Mouse (Mus musculus): Measurements from ENCODE around the gene 1500009L16Rik. TPM values are rescaled to one million over a fixed set of nuclear protein-coding genes. Genes with fewer than 3 reads are reported as not detected.
A peak's percentile ranks its signal among the peaks of the same experiment; 100 is the strongest.

The 1500009L16Rik gene
- total and polyA plus RNA-seq, 2 experiments from 2014 or later, result 8.3 to 13.8 TPM

DNA sequence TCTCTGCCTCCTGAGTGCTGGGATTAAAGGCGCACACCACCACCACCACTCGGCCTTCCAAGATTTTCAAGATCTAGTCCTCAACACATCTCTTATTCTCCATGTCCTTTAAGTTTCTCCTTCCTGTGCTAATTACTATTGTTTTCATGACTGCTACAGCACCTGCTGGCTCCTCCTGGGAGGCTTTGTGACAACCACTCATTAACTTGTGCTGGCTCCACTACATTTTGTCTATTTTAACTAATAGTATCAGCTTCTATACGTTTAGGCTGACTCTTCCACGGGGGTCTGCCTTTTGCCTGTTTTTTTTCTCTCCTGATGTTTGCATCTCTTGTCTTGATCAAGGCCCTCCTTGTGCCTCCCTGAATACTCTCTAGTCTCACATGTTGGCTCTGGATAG, 59.2 kb downstream of the 1500009L16Rik start:
- H3K4me1 ChIP-seq (ENCODE audit: control insufficient read depth, insufficient read depth), result no peaks in the 10 kb centered on the region
- no peaks in the 10 kb centered on the region for H3K36me3 ChIP-seq (replicated peaks; ENCODE audit: control insufficient read depth, insufficient read depth, low read length)
- DNase-seq (ENCODE audit: low spot score) (no peak), ATAC-seq (ENCODE audit: insufficient read depth, low read depth) (no peak)
- no peak overlapping the region for H3K9ac ChIP-seq (replicated peaks; ENCODE audit: low read depth, low read length)
- H3K4me3 ChIP-seq (ENCODE audit: low read depth, low read length), result no peak overlapping the region
- WGBS, result 84% methylated on average over 4 of the region's 4 CpGs
- peaks cover 10% of the 10 kb centered on the region; the same call in 1 of the 2 replicates for H3K9me3 ChIP-seq (replicated peaks; ENCODE audit: control insufficient read depth, low read length)
- H3K27me3 ChIP-seq (ENCODE audit: control insufficient read depth, insufficient read depth, low read length), result no peaks in the 10 kb centered on the region
- TF ChIP-seq CTCF (IDR thresholded peaks at IDR 0.05; ENCODE audit: low read depth) (no peak), EP300 (IDR thresholded peaks at IDR 0.05; ENCODE audit: low read depth) (no peak)
- H3K4me2 ChIP-seq (ENCODE audit: low read depth, low read length), result no peak overlapping the region
- H3K27ac ChIP-seq (ENCODE audit: low read depth), result no peak overlapping the region

- no peak overlapping the region for H3K4me3 ChIP-seq (ENCODE audit: low read depth, low read length)
- no peaks in the 10 kb centered on the region for H3K27me3 ChIP-seq (ENCODE audit: control insufficient read depth, insufficient read depth, low read length)
- no peak for DNase-seq (ENCODE audit: low spot score)
- no peaks in the 10 kb centered on the region for H3K36me3 ChIP-seq (replicated peaks; ENCODE audit: control insufficient read depth, insufficient read depth, low read length)
- ATAC-seq (ENCODE audit: insufficient read depth, low read depth), result no peak
- no peaks in the 10 kb centered on the region for H3K4me1 ChIP-seq (ENCODE audit: control insufficient read depth, insufficient read depth)
- H3K9me3 ChIP-seq (replicated peaks; ENCODE audit: control insufficient read depth, low read length), result peaks cover 10% of the 10 kb centered on the region; the same call in 1 of the 2 replicates
- H3K9ac ChIP-seq (replicated peaks; ENCODE audit: low read depth, low read length), result no peak overlapping the region
- no peak overlapping the region for H3K4me2 ChIP-seq (ENCODE audit: low read depth, low read length)
- TF ChIP-seq CTCF (IDR thresholded peaks at IDR 0.05; ENCODE audit: low read depth), result no peak
- no peak overlapping the region for H3K27ac ChIP-seq (ENCODE audit: low read depth)
- WGBS, result 74% methylated on average over 10 of the region's 10 CpGs
Observed at GRCm38 (mm10) chr10:83782371-83783120, 59.9 kb downstream of the 1500009L16Rik start.

- ATAC-seq (ENCODE audit: insufficient read depth, low read depth) (no peak), DNase-seq (ENCODE audit: low spot score) (no peak)
- Histone ChIP-seq H3K9me3 (replicated peaks; ENCODE audit: control insufficient read depth, low read length) (0 out of 2 replicates have a peak, but pooled peaks cover under 1% of the 10 kb centered on the region), H3K4me3 (ENCODE audit: low read depth, low read length) (no peak overlapping the region), H3K27me3 (ENCODE audit: control insufficient read depth, insufficient read depth, low read length) (no peaks in the 10 kb centered on the region), H3K4me2 (ENCODE audit: low read depth, low read length) (no peak overlapping the region), H3K27ac (ENCODE audit: low read depth) (no peak overlapping the region), H3K36me3 (replicated peaks; ENCODE audit: control insufficient read depth, insufficient read depth, low read length) (no peaks in the 10 kb centered on the region), H3K9ac (replicated peaks; ENCODE audit: low read depth, low read length) (no peak overlapping the region), H3K4me1 (ENCODE audit: control insufficient read depth, insufficient read depth) (no peaks in the 10 kb centered on the region)
- TF ChIP-seq EP300 (IDR thresholded peaks at IDR 0.05; ENCODE audit: low read depth) (no peak), CTCF (IDR thresholded peaks at IDR 0.05; ENCODE audit: low read depth) (peak; percentile 60)
- 35% methylated on average over 5 of the region's 5 CpGs for WGBS
Observed at GRCm38 (mm10) chr10:83785003-83785402, 62.3 kb downstream of the 1500009L16Rik start.

DNA sequence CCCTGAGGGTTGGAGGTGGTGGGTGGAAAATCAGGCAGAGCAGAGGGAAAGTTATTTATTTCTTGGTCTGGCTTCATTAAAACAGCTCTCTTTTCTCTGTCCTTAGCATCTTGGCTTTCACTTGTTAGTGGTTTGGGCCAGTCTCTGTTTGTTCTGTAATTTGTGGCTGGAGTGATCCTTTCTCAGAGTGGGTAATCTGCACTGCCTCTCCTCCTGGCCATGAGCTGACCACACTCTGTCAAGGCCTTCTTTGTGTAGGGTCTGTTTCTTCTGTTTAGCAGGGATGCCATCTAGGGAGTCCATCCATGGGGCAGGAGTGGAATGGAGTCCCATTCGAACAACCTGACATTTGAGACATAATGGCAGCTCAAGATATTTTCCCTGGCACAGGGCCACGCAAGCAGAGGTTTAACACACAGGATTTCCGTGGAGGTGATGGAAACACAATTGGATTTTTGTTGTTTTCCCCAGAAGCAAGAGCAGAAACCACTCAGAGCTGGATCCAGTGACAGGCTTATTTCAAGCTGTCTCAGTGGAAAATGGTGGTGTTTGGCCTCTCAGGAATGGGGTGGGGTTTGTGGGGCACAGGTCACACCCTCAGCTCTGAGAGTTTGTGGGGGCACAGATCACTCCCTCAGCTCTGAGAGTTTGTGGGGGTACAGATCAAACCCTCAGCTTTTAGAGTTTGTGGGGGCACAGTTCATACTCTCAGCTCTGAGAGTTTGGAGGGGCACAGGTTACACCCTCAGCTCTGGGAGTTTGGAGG, 63.1 kb downstream of the 1500009L16Rik start:
- WGBS, result 49% methylated on average over 3 of the region's 3 CpGs
- 0 out of 2 replicates have a peak overlapping the region, but pooled peaks have one; percentile 11 for H3K27ac ChIP-seq (ENCODE audit: low read depth)
- DNase-seq (ENCODE audit: low spot score), result no peak
- H3K4me3 ChIP-seq (ENCODE audit: low read depth, low read length), result no peak overlapping the region
- no peaks in the 10 kb centered on the region for H3K9me3 ChIP-seq (replicated peaks; ENCODE audit: control insufficient read depth, low read length)
- no peak for TF ChIP-seq EP300 (IDR thresholded peaks at IDR 0.05; ENCODE audit: low read depth)
- TF ChIP-seq CTCF (IDR thresholded peaks at IDR 0.05; ENCODE audit: low read depth), result no peak
- H3K36me3 ChIP-seq (replicated peaks; ENCODE audit: control insufficient read depth, insufficient read depth, low read length), result no peaks in the 10 kb centered on the region
- no peaks in the 10 kb centered on the region for H3K4me1 ChIP-seq (ENCODE audit: control insufficient read depth, insufficient read depth)
- H3K4me2 ChIP-seq (ENCODE audit: low read depth, low read length), result no peak overlapping the region
- H3K27me3 ChIP-seq (ENCODE audit: control insufficient read depth, insufficient read depth, low read length), result no peaks in the 10 kb centered on the region
- H3K9ac ChIP-seq (replicated peaks; ENCODE audit: low read depth, low read length), result no peak overlapping the region
- no peak for ATAC-seq (ENCODE audit: insufficient read depth, low read depth)

GRCm38 (mm10) chr10:83795088-83795487, 72.4 kb downstream of the 1500009L16Rik start:
- Histone ChIP-seq H3K27ac (ENCODE audit: low read depth) (no peak overlapping the region), H3K4me2 (ENCODE audit: low read depth, low read length) (no peak overlapping the region)

More at GRCm38 (mm10) chr10:83795088-83795487, 72.4 kb downstream of the 1500009L16Rik start:
- no peak for ATAC-seq (ENCODE audit: insufficient read depth, low read depth)
- Histone ChIP-seq H3K9me3 (replicated peaks; ENCODE audit: control insufficient read depth, low read length) (no peaks in the 10 kb centered on the region), H3K27me3 (ENCODE audit: control insufficient read depth, insufficient read depth, low read length) (no peaks in the 10 kb centered on the region), H3K9ac (replicated peaks; ENCODE audit: low read depth, low read length) (no peak overlapping the region), H3K36me3 (replicated peaks; ENCODE audit: control insufficient read depth, insufficient read depth, low read length) (no peaks in the 10 kb centered on the region), H3K4me3 (ENCODE audit: low read depth, low read length) (no peak overlapping the region), H3K4me1 (ENCODE audit: control insufficient read depth, insufficient read depth) (no peaks in the 10 kb centered on the region)
- TF ChIP-seq CTCF (IDR thresholded peaks at IDR 0.05; ENCODE audit: low read depth) (no peak), EP300 (IDR thresholded peaks at IDR 0.05; ENCODE audit: low read depth) (no peak)
- DNase-seq (ENCODE audit: low spot score), result no peak

Measured in heart, postnatal 0 days (tissue).